Mouse (Mus musculus): ENCODE measurements around the gene Asb8.

Asb8 gene

DNA sequence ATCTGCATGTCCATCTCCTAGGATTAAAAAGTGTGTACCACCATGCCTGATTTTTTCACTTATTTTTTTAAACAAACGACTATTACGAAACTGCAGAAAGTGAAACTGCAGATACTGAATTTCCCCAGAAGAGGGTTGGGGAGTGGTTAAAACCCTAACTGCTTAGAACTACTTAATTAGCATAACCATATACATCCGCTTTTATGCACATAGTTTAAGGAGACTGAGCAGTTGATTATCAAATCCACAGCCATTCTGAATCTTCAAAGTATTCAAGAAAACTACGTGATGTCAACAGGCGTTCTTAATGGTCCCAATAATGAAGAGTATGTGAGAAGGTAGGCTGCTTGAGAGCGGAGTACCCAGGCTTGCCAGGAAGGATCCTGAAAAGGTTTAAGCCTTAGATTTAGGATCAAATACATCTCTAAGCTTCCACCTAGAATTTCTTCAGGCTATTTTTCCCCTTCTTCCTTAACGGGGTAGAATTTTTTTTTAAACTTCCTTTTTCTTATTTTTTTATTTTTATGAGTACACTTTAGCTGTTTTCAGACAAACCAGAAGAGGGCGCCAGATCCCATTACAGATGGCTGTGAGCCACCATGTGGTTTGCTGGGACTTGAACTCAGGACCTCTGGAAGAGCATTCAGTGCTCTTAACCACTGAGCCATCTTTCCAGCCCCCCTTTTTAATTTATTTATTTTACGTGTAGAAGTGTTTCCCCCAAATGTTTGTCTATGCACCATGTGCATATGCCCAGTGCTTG lies 75.8 kb downstream of the Asb8 start:
- in situ Hi-C loops (cut with MboI; ENCODE audit: low sequenced_read_pairs) = no loop called here

- in situ Hi-C loops (cut with MboI; ENCODE audit: low sequenced_read_pairs) = no loop called here
These were observed 76.5 kb downstream of the Asb8 start for GRCm38 (mm10) chr15:98088889-98089288.
